Mouse (Mus musculus) CH12.LX (cell line): ENCODE results near the gene Hoxd12.

Source experiments
- E2F4 ChIP-seq: IDR thresholded peaks from 2 replicates; pipeline ENCODE4 v1.6.1; 2011; ENCODE audit warnings: low read depth, low read length, improper control_type of control experiment; ENCODE audit not compliant: insufficient replicate concordance
- JUND ChIP-seq: conservative IDR thresholded peaks from 2 replicates; pipeline ENCODE4 v1.6.1; 2011; ENCODE audit warnings: low read depth, low read length, improper control_type of control experiment

DNA sequence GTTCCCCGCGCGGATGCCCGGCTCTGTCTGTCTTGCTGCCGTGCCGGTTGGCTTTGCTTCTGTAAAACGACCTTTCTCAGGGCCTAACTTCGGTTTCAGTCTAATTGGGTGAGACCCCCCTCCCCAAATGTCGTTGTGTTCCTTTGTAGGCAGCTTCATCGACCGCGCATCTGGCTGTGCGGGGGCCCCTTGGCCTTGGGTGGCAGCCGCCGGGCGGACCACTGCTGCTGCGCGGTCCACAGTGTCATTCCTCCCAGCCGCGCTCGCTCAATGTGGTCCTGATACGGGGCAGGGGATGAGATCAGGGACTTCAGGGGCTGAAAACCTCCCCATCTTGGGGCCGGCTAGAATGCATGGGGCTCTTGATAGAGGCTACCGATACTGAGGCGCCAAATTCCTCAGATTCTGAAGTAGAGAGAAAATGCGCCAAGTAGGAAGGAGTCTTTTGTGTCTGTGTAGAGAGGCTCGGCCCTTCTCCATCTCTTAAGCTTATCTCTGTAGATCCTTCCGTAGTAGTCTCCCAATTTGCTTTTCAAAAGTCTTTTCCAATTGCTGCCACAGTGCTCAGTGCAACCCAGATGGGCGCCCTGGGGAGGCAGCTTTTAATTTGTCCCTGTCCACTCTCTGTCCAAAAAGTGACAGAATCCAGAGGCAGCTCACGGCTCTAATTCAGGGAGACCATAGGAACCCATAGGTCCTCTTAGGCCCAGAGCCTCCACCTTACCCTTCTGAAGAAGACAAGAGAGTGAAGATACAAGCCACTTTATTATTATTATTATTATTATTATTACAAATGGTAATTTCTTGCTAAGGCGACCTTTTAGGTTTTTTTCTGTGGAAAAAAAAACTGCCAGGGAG is 13.1 kb downstream of the Hoxd12 start:
- TF ChIP-seq JUND (no peak), E2F4 (no peak)
